Mouse (Mus musculus) heart, adult 11 months (tissue): ENCODE data around the gene D5Ertd577e.
"Not testable (repeated sequence)": the region's sequence is repeated elsewhere in the genome, so short reads cannot be mapped to it uniquely, and the experiment has no call there.

ENCODE experiments used
- DNase-seq: peaks from one replicate; pipeline ENCODE4 v3.0.0; 2022

D5Ertd577e gene

DNA sequence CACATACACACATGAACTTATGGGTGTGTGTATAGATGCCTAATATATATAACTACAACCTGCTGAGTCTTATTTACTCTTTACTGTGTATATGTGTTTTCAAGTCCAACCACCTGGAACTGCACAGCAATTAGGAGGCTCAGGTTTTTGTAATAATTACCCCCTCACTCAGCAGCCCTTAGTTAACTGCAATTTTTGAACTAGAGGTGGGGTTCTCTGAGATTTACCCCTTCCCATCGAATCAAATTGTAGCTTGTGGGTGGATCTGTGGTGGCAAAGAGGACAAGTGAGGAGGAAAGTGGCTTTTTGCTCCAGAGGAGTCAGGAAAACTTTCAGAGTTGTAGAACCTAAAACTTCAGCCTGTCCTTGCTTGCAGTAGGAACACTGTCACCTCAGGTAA is at the start of gene D5Ertd577e:
D5Ertd577e (plus strand) TSS at position 301 of the 400 bp plus-strand sequence.
- DNase-seq, result not testable (repeated sequence)

DNA sequence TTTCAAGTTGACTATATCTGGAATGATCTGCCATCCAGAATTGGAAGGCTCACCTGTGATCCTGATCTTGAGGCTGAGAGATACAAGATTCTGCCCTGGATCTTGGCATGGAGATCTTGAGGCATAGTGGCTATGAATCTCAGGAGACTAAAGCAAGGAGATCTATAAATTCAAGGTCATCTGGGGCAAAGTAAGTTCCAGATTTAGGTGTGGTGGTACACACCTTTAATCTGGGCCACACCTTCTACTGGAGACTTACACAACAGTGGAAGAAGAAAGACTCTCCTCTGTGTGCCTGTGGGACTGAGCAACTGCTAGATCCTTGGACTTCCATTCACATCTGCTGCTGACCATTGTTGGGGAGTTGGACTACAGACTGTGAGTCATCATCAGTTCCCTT is 53.9 kb downstream of the D5Ertd577e start, which contains the start of gene Gm3286:
Gm3286 (plus strand) TSS at position 301 of the 400 bp plus-strand sequence.
- not testable (repeated sequence) for DNase-seq
